Mouse (Mus musculus) heart, embryonic 12.5 days (tissue): ENCODE measurements at regions not wholly inside any gene's neighbourhood (a gene's known extent, or its start where the extent isn't known, plus 50 kb on each side); places are given as distances from the start of the nearest gene placed in this dataset.
A peak's percentile ranks its signal among the peaks of the same experiment; 100 is the strongest.

Source experiments
- ATAC-seq: fragments of 200-750 bp; cut with Nextera tagmentation; 2 replicates; pipeline ENCODE4 v1.8.0; 2017; ENCODE audit warnings: moderate TSS enrichment, moderate library complexity; ENCODE audit not compliant: insufficient number of reproducible peaks, low FRiP score
- H3K27ac ChIP-seq: fragments of 300-500 bp; sonication (generic); 2 replicates; pipeline ENCODE4 v1.5.1; 2016; ENCODE audit warnings: mild to moderate bottlenecking, moderate library complexity; ENCODE audit not compliant: poor library complexity, severe bottlenecking
- H3K27me3 ChIP-seq: fragments of 300-500 bp; sonication (generic); replicated peaks from 2 replicates; pipeline ENCODE4 v1.6.1; 2016; ENCODE audit warnings: mild to moderate bottlenecking, moderate library complexity
- H3K36me3 ChIP-seq: fragments of 300-500 bp; sonication (generic); 2 replicates; pipeline ENCODE4 v1.6.1; 2016; ENCODE audit warnings: mild to moderate bottlenecking, moderate library complexity
- H3K4me1 ChIP-seq: fragments of 300-500 bp; sonication (generic); replicated peaks from 2 replicates; pipeline ENCODE4 v1.6.1; 2016; ENCODE audit warnings: mild to moderate bottlenecking
- H3K4me2 ChIP-seq: fragments of 300-500 bp; sonication (generic); 2 replicates; pipeline ENCODE4 v1.6.1; 2016; ENCODE audit warnings: mild to moderate bottlenecking, moderate library complexity
- H3K4me3 ChIP-seq: fragments of 300-500 bp; sonication (generic); 2 replicates; pipeline ENCODE4 v1.5.1; 2016; ENCODE audit warnings: mild to moderate bottlenecking
- H3K9ac ChIP-seq: fragments of 300-500 bp; sonication (generic); 2 replicates; pipeline ENCODE4 v1.6.1; 2016; ENCODE audit warnings: mild to moderate bottlenecking, moderate library complexity
- H3K9me3 ChIP-seq: fragments of 300-500 bp; sonication (generic); replicated peaks from 2 replicates; pipeline ENCODE4 v1.6.1; 2016; ENCODE audit warnings: mild to moderate bottlenecking, moderate library complexity
- WGBS: fragments of 180-500 bp; shearing (Covaris S2); methylation state at CpG from one replicate; pipeline ENCODE4 v1.1.7; 2016; 5-methylcytosine and 5-hydroxymethylcytosine counted together

- no peak overlapping the region for H3K4me2 ChIP-seq
- H3K4me1 ChIP-seq = 0 out of 2 replicates have a peak, but pooled peaks cover 3% of the 10 kb centered on the region
- ATAC-seq = no peak
- H3K4me3 ChIP-seq = no peak overlapping the region
- H3K27ac ChIP-seq = no peak overlapping the region
- H3K27me3 ChIP-seq = peaks cover 8% of the 10 kb centered on the region
- no peaks in the 10 kb centered on the region for H3K9me3 ChIP-seq
- no peaks in the 10 kb centered on the region for H3K36me3 ChIP-seq
- no peak overlapping the region for H3K9ac ChIP-seq
- 20% methylated on average over 5 of the region's 5 CpGs for WGBS
These were observed 84.2 kb upstream of the Fam174b start for GRCm38 (mm10) chr7:73655787-73656423.

- no peak overlapping the region for H3K27ac ChIP-seq
- 0 out of 2 replicates have a peak, but pooled peaks have one; percentile 35 for ATAC-seq
These were observed 85.8 kb upstream of the Fam174b start for GRCm38 (mm10) chr7:73654193-73654871.

GRCm38 (mm10) chr7:73650909-73651308 lies 89.2 kb upstream of the Fam174b start:
- H3K4me2 ChIP-seq = no peak overlapping the region
- H3K4me1 ChIP-seq = no peaks in the 10 kb centered on the region
- H3K9ac ChIP-seq = no peak overlapping the region
- H3K9me3 ChIP-seq = 0 out of 2 replicates have a peak, but pooled peaks cover 3% of the 10 kb centered on the region
- H3K27me3 ChIP-seq = peaks cover 8% of the 10 kb centered on the region
- H3K4me3 ChIP-seq = no peak overlapping the region
- H3K27ac ChIP-seq = no peak overlapping the region
- WGBS = 86% methylated on average over 6 of the region's 6 CpGs
- ATAC-seq = no peak
- H3K36me3 ChIP-seq = no peaks in the 10 kb centered on the region

More at GRCm38 (mm10) chr7:73654193-73654871, 85.8 kb upstream of the Fam174b start:
- Histone ChIP-seq H3K4me1 (0 out of 2 replicates have a peak, but pooled peaks cover 3% of the 10 kb centered on the region), H3K36me3 (no peaks in the 10 kb centered on the region), H3K9me3 (0 out of 2 replicates have a peak, but pooled peaks cover 3% of the 10 kb centered on the region), H3K4me3 (no peak overlapping the region), H3K9ac (no peak overlapping the region), H3K4me2 (no peak overlapping the region), H3K27me3 (peaks cover 8% of the 10 kb centered on the region)
- 33% methylated on average over 12 of the region's 12 CpGs for WGBS

- Histone ChIP-seq H3K4me2 (no peak overlapping the region), H3K4me3 (no peak overlapping the region), H3K27me3 (no peaks in the 10 kb centered on the region), H3K9ac (no peak overlapping the region), H3K36me3 (no peaks in the 10 kb centered on the region), H3K27ac (no peak overlapping the region), H3K4me1 (no peaks in the 10 kb centered on the region), H3K9me3 (0 out of 2 replicates have a peak, but pooled peaks cover 3% of the 10 kb centered on the region)
- no peak for ATAC-seq
- WGBS = 29% methylated on average over 4 of the region's 4 CpGs
These were observed 92.1 kb upstream of the Fam174b start for GRCm38 (mm10) chr7:73648010-73648409.

- no peaks in the 10 kb centered on the region for H3K4me1 ChIP-seq
- H3K4me3 ChIP-seq = no peak overlapping the region
- WGBS = 84% methylated on average over 4 of the region's 4 CpGs
- H3K27me3 ChIP-seq = no peaks in the 10 kb centered on the region
- no peak overlapping the region for H3K9ac ChIP-seq
- ATAC-seq = no peak
- H3K36me3 ChIP-seq = no peaks in the 10 kb centered on the region
- H3K4me2 ChIP-seq = no peak overlapping the region
- H3K27ac ChIP-seq = no peak overlapping the region
- 0 out of 2 replicates have a peak, but pooled peaks cover 3% of the 10 kb centered on the region for H3K9me3 ChIP-seq
These were observed 93.0 kb upstream of the Fam174b start for GRCm38 (mm10) chr7:73647140-73647539.

GRCm38 (mm10) chr7:73646711-73647110 lies 93.4 kb upstream of the Fam174b start:
- 59% methylated on average over 5 of the region's 5 CpGs for WGBS
- H3K27me3 ChIP-seq = no peaks in the 10 kb centered on the region
- ATAC-seq = no peak

GRCm38 (mm10) chr7:73644362-73644904 lies 95.7 kb upstream of the Fam174b start:
- Histone ChIP-seq H3K4me2 (no peak overlapping the region), H3K9me3 (no peaks in the 10 kb centered on the region), H3K4me1 (no peaks in the 10 kb centered on the region), H3K27me3 (no peaks in the 10 kb centered on the region), H3K4me3 (no peak overlapping the region), H3K9ac (no peak overlapping the region), H3K36me3 (no peaks in the 10 kb centered on the region), H3K27ac (no peak overlapping the region)
- ATAC-seq = no peak
- 37% methylated on average over 4 of the region's 4 CpGs for WGBS

More at GRCm38 (mm10) chr7:73646711-73647110, 93.4 kb upstream of the Fam174b start:
- H3K4me2 ChIP-seq = no peak overlapping the region
- 0 out of 2 replicates have a peak, but pooled peaks cover 3% of the 10 kb centered on the region for H3K9me3 ChIP-seq
- no peak overlapping the region for H3K27ac ChIP-seq
- H3K4me1 ChIP-seq = no peaks in the 10 kb centered on the region
- H3K4me3 ChIP-seq = no peak overlapping the region
- H3K9ac ChIP-seq = no peak overlapping the region
- no peaks in the 10 kb centered on the region for H3K36me3 ChIP-seq

- 38% methylated on average over 10 of the region's 10 CpGs for WGBS
- H3K36me3 ChIP-seq = no peaks in the 10 kb centered on the region
- no peaks in the 10 kb centered on the region for H3K4me1 ChIP-seq
- ATAC-seq = no peak
- H3K9me3 ChIP-seq = no peaks in the 10 kb centered on the region
- no peak overlapping the region for H3K4me3 ChIP-seq
- H3K4me2 ChIP-seq = no peak overlapping the region
- H3K27me3 ChIP-seq = no peaks in the 10 kb centered on the region
- H3K9ac ChIP-seq = no peak overlapping the region
- no peak overlapping the region for H3K27ac ChIP-seq
These were observed 96.1 kb upstream of the Fam174b start for GRCm38 (mm10) chr7:73643993-73644335.

GRCm38 (mm10) chr7:73643306-73643992 lies 96.7 kb upstream of the Fam174b start:
- Histone ChIP-seq H3K4me3 (no peak overlapping the region), H3K4me1 (no peaks in the 10 kb centered on the region), H3K36me3 (no peaks in the 10 kb centered on the region), H3K9ac (no peak overlapping the region), H3K9me3 (no peaks in the 10 kb centered on the region), H3K4me2 (no peak overlapping the region), H3K27ac (no peak overlapping the region), H3K27me3 (no peaks in the 10 kb centered on the region)
- WGBS = 72% methylated on average over 19 of the region's 19 CpGs
- ATAC-seq = no peak

- H3K4me1 ChIP-seq = no peaks in the 10 kb centered on the region
- 69% methylated on average over 2 of the region's 2 CpGs for WGBS
- H3K36me3 ChIP-seq = no peaks in the 10 kb centered on the region
- H3K9ac ChIP-seq = no peak overlapping the region
- no peak overlapping the region for H3K4me2 ChIP-seq
- no peak overlapping the region for H3K27ac ChIP-seq
- ATAC-seq = no peak
- no peaks in the 10 kb centered on the region for H3K27me3 ChIP-seq
- no peaks in the 10 kb centered on the region for H3K9me3 ChIP-seq
- H3K4me3 ChIP-seq = no peak overlapping the region
These were observed 98.6 kb upstream of the Chd2 start for GRCm38 (mm10) chr7:73640194-73640593.

GRCm38 (mm10) chr7:73637810-73638125 lies 96.1 kb upstream of the Chd2 start:
- no peak for ATAC-seq
- H3K36me3 ChIP-seq = no peaks in the 10 kb centered on the region
- H3K4me1 ChIP-seq = no peaks in the 10 kb centered on the region
- H3K9me3 ChIP-seq = no peaks in the 10 kb centered on the region
- no peak overlapping the region for H3K9ac ChIP-seq
- 71% methylated on average over 4 of the region's 4 CpGs for whole genome bisulfite sequencing
- no peak overlapping the region for H3K4me2 ChIP-seq
- no peak overlapping the region for H3K27ac ChIP-seq
- no peaks in the 10 kb centered on the region for H3K27me3 ChIP-seq
- no peak overlapping the region for H3K4me3 ChIP-seq
